Mouse (Mus musculus) spleen, embryonic (tissue): ENCODE measurements around the gene AI481877.

Source experiments
- CTCF ChIA-PET: fragments of 350-600 bp; sonication (Branson Sonifier 250); formaldehyde crosslinking; loops from one replicate; lab custom pipeline; 2022; lab: Charles Lee

AI481877 gene

GRCm38 (mm10) chr4:59128935-59129334 is 9.8 kb downstream of the AI481877 start:
- CTCF ChIA-PET, result no interaction called here

GRCm38 (mm10) chr4:59125053-59125452 is 13.7 kb downstream of the AI481877 start:
- CTCF ChIA-PET, result no interaction called here

GRCm38 (mm10) chr4:59123557-59123956 is 15.2 kb downstream of the AI481877 start:
- CTCF ChIA-PET, result interaction anchor here (0.7 kb wide), 2 partner anchors 74 to 208 kb away, joined by 4 to 7 read pairs; no protein-coding TSS in a partner anchor

- CTCF ChIA-PET, result interaction anchor here (0.6 kb wide), 1 partner anchor 715 kb away, joined by 4 read pairs; no protein-coding TSS in a partner anchor
Measured at GRCm38 (mm10) chr4:59117644-59118495, 20.9 kb downstream of the AI481877 start.

GRCm38 (mm10) chr4:59108721-59109120 is 30.1 kb downstream of the AI481877 start:
- CTCF ChIA-PET, result no interaction called here

- CTCF ChIA-PET, result interaction anchor here (0.8 kb wide), 1 partner anchor 223 kb away, joined by 3 read pairs; no protein-coding TSS in a partner anchor
Measured at GRCm38 (mm10) chr4:59107886-59108285, 30.9 kb downstream of the AI481877 start.

- CTCF ChIA-PET, result no interaction called here
Measured at GRCm38 (mm10) chr4:59106661-59107060, 32.1 kb downstream of the AI481877 start.

GRCm38 (mm10) chr4:59104166-59104565 is 34.6 kb downstream of the AI481877 start:
- CTCF ChIA-PET, result interaction anchor here (0.6 kb wide), 2 partner anchors 166 to 171 kb away, joined by 4 to 6 read pairs; no protein-coding TSS in a partner anchor

GRCm38 (mm10) chr4:59096393-59096792 is 42.4 kb downstream of the AI481877 start:
- CTCF ChIA-PET, result interaction anchor here (0.6 to 0.7 kb wide), 3 partner anchors 15 to 337 kb away, joined by 4 to 10 read pairs (median 4); no protein-coding TSS in a partner anchor

GRCm38 (mm10) chr4:59089391-59089790 is 49.4 kb downstream of the AI481877 start:
- CTCF ChIA-PET, result no interaction called here

GRCm38 (mm10) chr4:59083430-59083829 is 55.4 kb downstream of the AI481877 start:
- CTCF ChIA-PET, result no interaction called here

- CTCF ChIA-PET, result no interaction called here
Measured at GRCm38 (mm10) chr4:59069276-59069675, 69.5 kb downstream of the AI481877 start.

GRCm38 (mm10) chr4:59062526-59062925 is 76.3 kb downstream of the AI481877 start:
- CTCF ChIA-PET, result no interaction called here

GRCm38 (mm10) chr4:59057929-59058328 is 80.9 kb downstream of the AI481877 start:
- CTCF ChIA-PET, result no interaction called here

GRCm38 (mm10) chr4:59051081-59051480 is 87.7 kb downstream of the AI481877 start:
- CTCF ChIA-PET, result no interaction called here

GRCm38 (mm10) chr4:59047222-59047621 is 91.6 kb downstream of the AI481877 start:
- CTCF ChIA-PET, result no interaction called here

GRCm38 (mm10) chr4:59043891-59044290 is 94.9 kb downstream of the AI481877 start:
- CTCF ChIA-PET, result no interaction called here

- CTCF ChIA-PET, result no interaction called here
Measured at GRCm38 (mm10) chr4:59043074-59043473, 95.7 kb downstream of the AI481877 start.

GRCm38 (mm10) chr4:59040397-59041287 is 98.1 kb downstream of the AI481877 start:
- CTCF ChIA-PET, result no interaction called here

GRCm38 (mm10) chr4:59037525-59037924 is 101.3 kb downstream of the AI481877 start:
- CTCF ChIA-PET, result no interaction called here

- CTCF ChIA-PET, result interaction anchor here (0.5 to 0.6 kb wide), 2 partner anchors 8 to 37 kb away, joined by 4 to 7 read pairs; no protein-coding TSS in a partner anchor
Measured at GRCm38 (mm10) chr4:59036490-59037127, 102.2 kb downstream of the AI481877 start.
